Mouse (Mus musculus) CH12.LX (cell line): ENCODE data around the gene Pja2. TPM values are rescaled to one million over a fixed set of nuclear protein-coding genes. Genes with fewer than 3 reads are reported as not detected.

ENCODE experiments used
- DNase-seq: peaks from one replicate; pipeline ENCODE4 v3.0.0-alpha.2; 2013; ENCODE audit errors: extremely low read depth
- H3K27ac ChIP-seq: 2 replicates; pipeline ENCODE4 v1.5.1; 2012; ENCODE audit warnings: low read depth, mild to moderate bottlenecking, control low read depth, moderate library complexity; ENCODE audit not compliant: insufficient read depth
- H3K27me3 ChIP-seq: replicated peaks from 2 replicates; pipeline ENCODE3; 2012; ENCODE audit warnings: inconsistent platforms
- H3K36me3 ChIP-seq, 2 experiments: replicated peaks in 1 of 2; 2 replicates each; pipeline versions ENCODE3 to v1.6.1; 2012; ENCODE audit warnings: inconsistent platforms in 1 of 2, low read length in 1 of 2, mild to moderate bottlenecking in 1 of 2, mixed read lengths in 1 of 2, moderate library complexity in 1 of 2; ENCODE audit not compliant: control insufficient read depth in 1 of 2, insufficient read depth in 1 of 2
- H3K4me1 ChIP-seq, 2 experiments: 2 replicates each; pipeline ENCODE4 v1.6.1; 2012; ENCODE audit warnings: inconsistent platforms in 1 of 2, moderate library complexity in 1 of 2; ENCODE audit not compliant: insufficient read depth in 2 of 2, control insufficient read depth in 1 of 2
- H3K4me2 ChIP-seq: 2 replicates; pipeline ENCODE4 v1.6.1; 2012; ENCODE audit warnings: low read depth, mild to moderate bottlenecking, control low read depth; ENCODE audit not compliant: poor library complexity, insufficient read depth, severe bottlenecking
- H3K4me3 ChIP-seq, 3 experiments: fragments of 150-350 bp in 1 of 3; sonication (generic) in 1 of 3; replicated peaks in 1 of 3; 2 replicates each; pipeline versions ENCODE3 to v1.5.1; 2011 to 2012; ENCODE audit warnings: low read depth in 2 of 3, low read length in 2 of 3, mild to moderate bottlenecking in 2 of 3, moderate library complexity in 2 of 3, control low read depth in 1 of 3, improper control_type of control experiment in 1 of 3, inconsistent platforms in 1 of 3, mixed read lengths in 1 of 3; ENCODE audit not compliant: poor library complexity in 1 of 3
- H3K79me2 ChIP-seq: replicated peaks from 2 replicates; pipeline ENCODE4 v1.6.1; 2012; ENCODE audit warnings: mild to moderate bottlenecking, moderate library complexity; ENCODE audit not compliant: control insufficient read depth, poor library complexity, insufficient read depth, severe bottlenecking; ENCODE audit errors: extremely low read depth
- H3K9ac ChIP-seq: 2 replicates; pipeline ENCODE4 v1.6.1; 2012; ENCODE audit warnings: low read depth, mild to moderate bottlenecking, control low read depth, moderate library complexity; ENCODE audit not compliant: insufficient read depth
- H3K9me3 ChIP-seq: replicated peaks from 2 replicates; pipeline ENCODE3; 2012; ENCODE audit warnings: low read length, inconsistent platforms, mixed read lengths
- CTCF ChIP-seq, 2 experiments: IDR thresholded peaks in 1 of 2; conservative IDR thresholded peaks in 1 of 2; 2 replicates each; pipeline ENCODE4 v1.5.1; 2011 to 2012; ENCODE audit warnings: low read depth in 2 of 2, low read length in 2 of 2, improper control_type of control experiment in 1 of 2, inconsistent platforms in 1 of 2, mild to moderate bottlenecking in 1 of 2, moderate library complexity in 1 of 2
- E2F4 ChIP-seq: IDR thresholded peaks from 2 replicates; pipeline ENCODE4 v1.6.1; 2011; ENCODE audit warnings: low read depth, low read length, improper control_type of control experiment; ENCODE audit not compliant: insufficient replicate concordance
- ETS1 ChIP-seq: conservative IDR thresholded peaks from 2 replicates; pipeline ENCODE4 v1.6.1; 2012; ENCODE audit warnings: low read depth, mild to moderate bottlenecking, inconsistent platforms, low read length, improper control_type of control experiment, moderate library complexity
- GABPA ChIP-seq: IDR thresholded peaks from 2 replicates; pipeline ENCODE4 v1.6.1; 2012; ENCODE audit warnings: low read depth, low read length, improper control_type of control experiment, inconsistent platforms; ENCODE audit not compliant: insufficient replicate concordance
- JUND ChIP-seq: conservative IDR thresholded peaks from 2 replicates; pipeline ENCODE4 v1.6.1; 2011; ENCODE audit warnings: low read depth, low read length, improper control_type of control experiment
- MAX ChIP-seq: IDR thresholded peaks from 2 replicates; pipeline ENCODE4 v1.6.1; 2011; ENCODE audit warnings: low read length, improper control_type of control experiment
- MAZ ChIP-seq: IDR thresholded peaks from 2 replicates; pipeline ENCODE4 v1.6.1; 2012; ENCODE audit warnings: low read depth, mild to moderate bottlenecking, inconsistent platforms, low read length, improper control_type of control experiment, moderate library complexity
- MXI1 ChIP-seq: IDR thresholded peaks from 2 replicates; pipeline ENCODE4 v1.6.1; 2011; ENCODE audit warnings: mild to moderate bottlenecking, low read depth, low read length, improper control_type of control experiment
- NELFE ChIP-seq: IDR thresholded peaks from 2 replicates; pipeline ENCODE4 v1.6.1; 2011; ENCODE audit warnings: low read depth, low read length, improper control_type of control experiment
- NRF1 ChIP-seq: IDR thresholded peaks from 2 replicates; pipeline ENCODE4 v1.6.1; 2014; ENCODE audit warnings: low read depth, mild to moderate bottlenecking, inconsistent platforms, low read length, improper control_type of control experiment, moderate library complexity
- POLR2A ChIP-seq: IDR thresholded peaks from 2 replicates; pipeline ENCODE4 v1.6.1; 2011; ENCODE audit warnings: low read depth, mild to moderate bottlenecking, improper control_type of control experiment, low read length
- RAD21 ChIP-seq: IDR thresholded peaks from 2 replicates; pipeline ENCODE4 v1.6.1; 2011; ENCODE audit warnings: low read depth, mild to moderate bottlenecking, low read length, improper control_type of control experiment, moderate library complexity
- RCOR1 ChIP-seq: conservative IDR thresholded peaks from 2 replicates; pipeline ENCODE4 v1.6.1; 2012; ENCODE audit warnings: low read depth, mild to moderate bottlenecking, inconsistent platforms, low read length, improper control_type of control experiment
- SMC3 ChIP-seq: IDR thresholded peaks from 2 replicates; pipeline ENCODE4 v1.6.1; 2011; ENCODE audit warnings: low read depth, low read length, improper control_type of control experiment
- TBP ChIP-seq: conservative IDR thresholded peaks from 2 replicates; pipeline ENCODE4 v1.6.1; 2011; ENCODE audit warnings: low read depth, low read length, improper control_type of control experiment
- TCF12 ChIP-seq: IDR thresholded peaks from 2 replicates; pipeline ENCODE4 v1.6.1; 2014; ENCODE audit warnings: low read depth, mild to moderate bottlenecking, inconsistent platforms, low read length, improper control_type of control experiment
- USF1 ChIP-seq: IDR thresholded peaks from 2 replicates; pipeline ENCODE4 v1.6.1; 2014; ENCODE audit warnings: low read depth, mild to moderate bottlenecking, inconsistent platforms, low read length, improper control_type of control experiment
- USF2 ChIP-seq: conservative IDR thresholded peaks from 2 replicates; pipeline ENCODE4 v1.6.1; 2011; ENCODE audit warnings: low read depth, low read length, improper control_type of control experiment
- ZC3H11A ChIP-seq: IDR thresholded peaks from 2 replicates; pipeline ENCODE4 v1.6.1; 2012; ENCODE audit warnings: low read depth, mild to moderate bottlenecking, inconsistent platforms, low read length, improper control_type of control experiment
- ZMIZ1 ChIP-seq: IDR thresholded peaks from 2 replicates; pipeline ENCODE4 v1.6.1; 2012; ENCODE audit warnings: low read depth, mild to moderate bottlenecking, inconsistent platforms, low read length, improper control_type of control experiment
- dilution Hi-C: fragments of 300-500 bp; cut with MboI; formaldehyde crosslinking; loops from 2 replicates; pipeline ENCODE4 v1.14.3; 2020; ENCODE audit warnings: low sequenced_read_pairs; ENCODE audit not compliant: extremely low pct_unique_long_range_greater_than_20kb, extremely low pct_ligation_motif_present
- in situ Hi-C: fragments of 300-500 bp; cut with MboI; formaldehyde crosslinking; loops from 3 replicates; pipeline ENCODE4 v1.14.3; 2019; ENCODE audit warnings: low sequenced_read_pairs, low pct_ligation_motif_present, low pct_unique_long_range_greater_than_20kb, mixed read lengths
- polyA plus RNA-seq: library from polyadenylated mRNA; unstranded; fragments of >175 nt; gene quantifications from 2 replicates; pipeline ENCODE4 v1.2.1, GENCODE M21; 2012; ENCODE audit warnings: low read depth; ENCODE audit not compliant: insufficient read length
- total RNA-seq, 2 experiments: library from RNA; depleted of rRNA; stranded (reverse); fragments of 300-350 nt in 1 of 2; fragments of >200 nt in 1 of 2; gene quantifications; 2 replicates each; pipeline ENCODE4 v1.2.3; 2012 to 2014

Pja2 gene
- total and polyA plus RNA-seq, 3 experiments: 10.9 to 16.2 (median 13.9) TPM

DNA sequence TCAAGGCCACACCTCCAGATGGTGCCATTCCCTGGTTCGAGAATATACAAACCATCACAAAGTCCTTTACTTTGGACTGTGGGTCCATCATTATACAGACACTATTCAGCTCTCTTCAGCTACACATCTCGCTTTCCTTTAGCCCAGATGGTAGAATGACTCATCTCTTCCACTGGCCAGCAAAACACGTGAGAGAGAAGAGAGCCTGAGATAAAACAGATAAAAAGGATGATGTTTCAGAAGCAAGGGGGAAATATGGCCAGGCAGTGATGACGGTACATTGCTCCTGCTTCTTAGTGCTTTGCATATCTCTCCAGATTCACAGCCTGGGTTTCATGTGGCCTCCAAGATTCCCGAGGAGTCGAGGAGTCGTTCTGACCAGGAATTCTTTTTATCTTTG, 10.0 kb upstream of the Pja2 start (continued):
- TF ChIP-seq RAD21: no peak
- TF ChIP-seq ETS1: peak; percentile 79
- TF ChIP-seq NRF1: no peak
- TF ChIP-seq ZC3H11A: no peak
- TF ChIP-seq TBP: no peak
- TF ChIP-seq TCF12: no peak

DNA sequence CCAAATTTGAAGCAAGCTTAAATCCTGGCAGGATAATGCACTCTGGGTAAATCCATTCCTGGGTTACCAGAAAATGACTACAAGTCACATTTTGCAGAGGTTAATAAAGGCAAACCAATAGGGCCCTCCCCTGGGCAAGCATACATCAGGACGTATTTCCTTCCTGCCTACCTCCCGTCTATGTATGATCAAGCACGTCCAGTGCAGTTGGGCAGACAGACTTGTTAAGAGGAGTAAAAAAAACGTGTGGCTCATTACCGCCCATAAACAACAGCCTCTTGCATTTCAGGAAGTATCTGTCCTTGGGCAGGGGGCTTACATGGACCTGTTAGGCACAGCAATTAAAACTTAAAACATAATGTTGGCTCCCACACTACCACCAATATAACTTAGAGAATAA, 8.0 kb upstream of the Pja2 start:
- dilution Hi-C loops: no loop called here

DNA sequence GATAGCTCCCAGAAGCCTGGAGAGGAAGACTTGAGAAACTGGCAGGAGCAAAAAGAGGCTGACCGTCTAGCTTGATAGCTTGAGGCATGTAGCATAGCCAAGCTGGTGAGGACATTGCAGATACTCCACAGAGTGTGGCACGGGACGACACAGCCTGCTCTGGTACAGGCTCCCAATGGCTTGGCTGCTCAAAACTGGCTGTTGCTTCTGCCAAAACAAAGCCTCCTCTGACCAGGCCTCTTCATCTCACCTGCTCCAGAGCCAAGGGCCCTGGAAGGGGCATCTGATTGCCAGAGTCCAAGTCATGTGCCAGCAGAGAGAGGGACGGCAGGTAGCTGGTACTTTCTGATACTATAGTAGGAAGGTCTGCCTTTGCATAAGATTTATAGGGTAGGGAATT, 5.5 kb upstream of the Pja2 start:
- no peak overlapping the region for H3K4me3 ChIP-seq
- TF ChIP-seq MAZ: no peak
- no peak for TF ChIP-seq E2F4
- no peak for TF ChIP-seq POLR2A
- TF ChIP-seq SMC3: no peak
- TF ChIP-seq USF1: no peak
- H3K36me3 ChIP-seq: no peaks in the 10 kb centered on the region
- peaks cover 0 to 10% of the 10 kb centered on the region in 2 experiments; a peak in 2 of 4 replicates for H3K4me1 ChIP-seq
- H3K27ac ChIP-seq: no peak overlapping the region
- DNase-seq: no peak
- H3K9ac ChIP-seq: no peak overlapping the region
- in situ Hi-C loops (no loop called here), dilution Hi-C loops (no loop called here)
- no peaks in the 10 kb centered on the region for H3K27me3 ChIP-seq
- H3K9me3 ChIP-seq: no peaks in the 10 kb centered on the region
- no peaks in the 10 kb centered on the region for H3K79me2 ChIP-seq
- H3K4me2 ChIP-seq: no peak overlapping the region

More for the DNA sequence above, 8.0 kb upstream of the Pja2 start:
- Histone ChIP-seq H3K4me1 (peaks cover 0 to 6% of the 10 kb centered on the region in 2 experiments; a peak in 2 of 4 replicates), H3K27me3 (no peaks in the 10 kb centered on the region), H3K4me2 (no peak overlapping the region), H3K9ac (no peak overlapping the region), H3K9me3 (no peaks in the 10 kb centered on the region), H3K27ac (no peak overlapping the region), H3K79me2 (no peaks in the 10 kb centered on the region), H3K36me3 (no peaks in the 10 kb centered on the region), H3K4me3 (no peak overlapping the region)
- in situ Hi-C loops: no loop called here
- no peak for TF ChIP-seq NELFE
- no peak for TF ChIP-seq CTCF (conservative IDR thresholded peaks at IDR 0.05 in 1 of 2, IDR thresholded peaks at IDR 0.05 in 1 of 2; ENCODE audit: low read depth in 2 of 2, low read length in 2 of 2)
- TF ChIP-seq ZMIZ1: no peak
- TF ChIP-seq JUND: no peak
- TF ChIP-seq GABPA: no peak
- no peak for TF ChIP-seq MAZ
- no peak for TF ChIP-seq MXI1
- TF ChIP-seq RCOR1: no peak
- no peak for TF ChIP-seq MAX
- no peak for TF ChIP-seq USF2
- TF ChIP-seq RAD21: no peak
- TF ChIP-seq TCF12: no peak
- no peak for DNase-seq
